ENCODE assay signal across 19 mouse cellular contexts in the genomic region with DNA sequence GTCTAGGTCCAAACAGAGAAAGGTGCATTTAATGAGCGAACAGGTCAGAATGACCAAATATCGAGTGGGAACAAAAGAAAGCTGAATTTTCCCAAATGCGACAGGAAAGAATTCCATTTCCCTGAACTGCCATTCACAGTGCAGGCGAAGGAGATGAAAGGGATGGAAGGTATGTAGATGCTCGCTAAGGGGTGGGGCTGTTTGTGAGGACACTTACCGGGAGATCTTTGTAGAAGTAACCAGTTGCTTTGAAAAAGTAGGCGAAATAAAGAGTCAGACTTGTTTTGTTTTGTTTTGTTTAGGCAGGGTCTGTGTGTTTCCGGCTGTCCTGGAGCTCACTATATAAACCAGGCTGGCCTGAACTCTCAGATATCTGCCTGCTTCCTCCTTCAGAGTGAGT.
"Had no signal": no experiment of that assay in that cellular context is flagged by ENCODE, and none has a peak within 500 bp of the region (broad histone marks: within the 10 kb centered on the region; RNA-seq: fewer than 3 reads in every experiment).

No protein-coding gene starts in this region.

- DNase-seq: liver, postnatal 0 days; lung, adult 2 months; lung, postnatal 14 days; lung, postnatal 36 days; midbrain, embryonic 14.5 days; right cerebral cortex, postnatal 14 days; thymus, adult 2 months; thymus, postnatal 25 days; thymus, postnatal 4 days had no signal

- H3K27me3 ChIP-seq: liver, embryonic 15.5 days; lung, embryonic 15.5 days; midbrain, embryonic 12.5 days; neural tube, embryonic 13.5 days; neural tube, embryonic 15.5 days; stomach, embryonic 15.5 days had no signal

- H3K36me3 ChIP-seq: liver, embryonic 15.5 days; lung, embryonic 15.5 days; stomach, embryonic 15.5 days had no signal

- H3K4me1 ChIP-seq: liver, embryonic 15.5 days; lung, embryonic 15.5 days; midbrain, embryonic 10.5 days; midbrain, embryonic 12.5 days; neural tube, embryonic 13.5 days; neural tube, embryonic 15.5 days; stomach, embryonic 15.5 days had no signal

- H3K4me3 ChIP-seq: liver, embryonic 15.5 days; lung, embryonic 15.5 days; midbrain, embryonic 10.5 days; midbrain, embryonic 12.5 days; myocyte; neural tube, embryonic 13.5 days; neural tube, embryonic 15.5 days; stomach, embryonic 15.5 days had no signal

- H3K9me3 ChIP-seq: liver, embryonic 15.5 days; lung, embryonic 15.5 days; midbrain, embryonic 10.5 days; midbrain, embryonic 12.5 days; neural tube, embryonic 13.5 days; neural tube, embryonic 15.5 days; stomach, embryonic 15.5 days had no signal

- H3K27ac ChIP-seq: liver, embryonic 15.5 days; lung, embryonic 15.5 days; macrophage; midbrain, embryonic 10.5 days; midbrain, embryonic 12.5 days; neural tube, embryonic 13.5 days; neural tube, embryonic 15.5 days; stomach, embryonic 15.5 days; stomach, postnatal 0 days had no signal
